17 mouse cellular contexts compared by ENCODE assay signal in genomic region chr12:16789756-16790155, GRCm38 (mm10). TPM values are rescaled to one million over a fixed set of nuclear protein-coding genes. Genes with fewer than 3 reads are reported as not detected.
DNase-seq lines count a peak whose midpoint lies in the region; ATAC-seq and TF ChIP-seq lines count a peak whose summit lies in the region.
"Had no signal": no experiment of that assay in that cellular context is flagged by ENCODE, and none has a peak within 500 bp of the region (broad histone marks: within the 10 kb centered on the region; RNA-seq: fewer than 3 reads in every experiment).

No protein-coding gene starts in this region.

- no peak for TF ChIP-seq CTCF in midbrain, postnatal 0 days (IDR thresholded peaks at IDR 0.05)

- no peak overlapping the region for H3K4me2 ChIP-seq in forebrain, embryonic 11.5 days (ENCODE audit: low read depth, low read length, severe bottlenecking)
- H3K4me2 ChIP-seq in forebrain, embryonic 13.5 days, result no peak overlapping the region
- H3K4me2 ChIP-seq in midbrain, postnatal 0 days (ENCODE audit: low read depth, low read length, poor library complexity, severe bottlenecking), result no peak overlapping the region
- no peak overlapping the region for H3K4me2 ChIP-seq in neural tube, embryonic 11.5 days (ENCODE audit: low read depth)
- H3K4me2 ChIP-seq: stomach, embryonic 15.5 days had no signal

- H3K9ac ChIP-seq in forebrain, embryonic 11.5 days (ENCODE audit: low read length), result no peak overlapping the region
- H3K9ac ChIP-seq in forebrain, embryonic 13.5 days, result no peak overlapping the region
- H3K9ac ChIP-seq in midbrain, postnatal 0 days (replicated peaks; ENCODE audit: low read length, poor library complexity, severe bottlenecking), result no peak overlapping the region
- no peak overlapping the region for H3K9ac ChIP-seq in neural tube, embryonic 11.5 days (ENCODE audit: low read length)
- H3K9ac ChIP-seq: stomach, embryonic 15.5 days had no signal

- no peaks in the 10 kb centered on the region for H3K27me3 ChIP-seq in forebrain, embryonic 11.5 days (ENCODE audit: control insufficient read depth, insufficient read depth, low read length)
- H3K27me3 ChIP-seq in forebrain, embryonic 13.5 days, result no peaks in the 10 kb centered on the region
- no peaks in the 10 kb centered on the region for H3K27me3 ChIP-seq in midbrain, embryonic 10.5 days (ENCODE audit: low read depth, poor library complexity, severe bottlenecking)
- H3K27me3 ChIP-seq in midbrain, postnatal 0 days (ENCODE audit: insufficient read depth, low read length), result no peaks in the 10 kb centered on the region
- no peaks in the 10 kb centered on the region for H3K27me3 ChIP-seq in neural tube, embryonic 11.5 days (ENCODE audit: control insufficient read depth, insufficient read depth, low read length)
- H3K27me3 ChIP-seq: stomach, embryonic 15.5 days had no signal

- WGBS in forebrain, embryonic 11.5 days, result under 1% methylated on average over 4 of the region's 4 CpGs
- 6% methylated on average over 4 of the region's 4 CpGs for WGBS in forebrain, embryonic 13.5 days
- 1% methylated on average over 4 of the region's 4 CpGs for WGBS in midbrain, embryonic 10.5 days
- WGBS in midbrain, postnatal 0 days, result 25% methylated on average over 4 of the region's 4 CpGs
- 2% methylated on average over 4 of the region's 4 CpGs for WGBS in neural tube, embryonic 11.5 days

- peak; percentile 79 for ATAC-seq in forebrain, embryonic 11.5 days (replicated peaks; ENCODE audit: low FRiP score)
- ATAC-seq in forebrain, embryonic 13.5 days, result no peak
- no peak for ATAC-seq in midbrain, postnatal 0 days (ENCODE audit: low FRiP score)
- peak; percentile 62; the same call in 1 of the 2 replicates for ATAC-seq in neural tube, embryonic 11.5 days (ENCODE audit: insufficient read depth, low FRiP score, low TSS enrichment)

- H3K36me3 ChIP-seq in forebrain, embryonic 11.5 days (ENCODE audit: control insufficient read depth, insufficient read depth, low read length), result no peaks in the 10 kb centered on the region
- no peaks in the 10 kb centered on the region for H3K36me3 ChIP-seq in forebrain, embryonic 13.5 days (ENCODE audit: poor library complexity, severe bottlenecking)
- peaks cover 49% of the 10 kb centered on the region for H3K36me3 ChIP-seq in midbrain, embryonic 10.5 days
- H3K36me3 ChIP-seq in midbrain, postnatal 0 days (ENCODE audit: insufficient read depth, low read length), result no peaks in the 10 kb centered on the region
- no peaks in the 10 kb centered on the region for H3K36me3 ChIP-seq in neural tube, embryonic 11.5 days (ENCODE audit: control insufficient read depth, insufficient read depth, low read length)
- H3K36me3 ChIP-seq: stomach, embryonic 15.5 days had no signal

- peak; percentile 69 for DNase-seq in forebrain, embryonic 11.5 days (ENCODE audit: low spot score)
- DNase-seq in midbrain, embryonic 10.5 days (ENCODE audit: low spot score), result peak; percentile 88
- DNase-seq in midbrain, postnatal 0 days (ENCODE audit: low spot score), result no peak
- peak; percentile 83 for DNase-seq in embryo, embryonic 9.5 days (ENCODE audit: extremely low spot score)
- peak; percentile 54 for DNase-seq in neural tube, embryonic 11.5 days (ENCODE audit: low spot score)
- DNase-seq in adrenal gland, postnatal 14 days, result no peak
- no peak for DNase-seq in layer of hippocampus, postnatal 10 days (ENCODE audit: low spot score in 2 of 2)
- DNase-seq: cerebellum, adult 18-20 months; gastrocnemius, postnatal 14 days; heart, postnatal 10 days; kidney, postnatal 4 days; lung, adult 18-20 months; lung, postnatal 36 days had no signal

- H3K9me3 ChIP-seq in forebrain, embryonic 11.5 days (ENCODE audit: control insufficient read depth, low read length), result no peaks in the 10 kb centered on the region
- H3K9me3 ChIP-seq in forebrain, embryonic 13.5 days (replicated peaks), result no peaks in the 10 kb centered on the region
- H3K9me3 ChIP-seq in midbrain, embryonic 10.5 days (replicated peaks), result 0 out of 2 replicates have a peak, but pooled peaks cover 3% of the 10 kb centered on the region
- H3K9me3 ChIP-seq in midbrain, postnatal 0 days (ENCODE audit: low read length), result no peaks in the 10 kb centered on the region
- H3K9me3 ChIP-seq in neural tube, embryonic 11.5 days (ENCODE audit: control insufficient read depth, low read length), result no peaks in the 10 kb centered on the region
- H3K9me3 ChIP-seq: stomach, embryonic 15.5 days had no signal

- H3K4me3 ChIP-seq in forebrain, embryonic 11.5 days (ENCODE audit: low read depth, low read length), result no peak overlapping the region
- no peak overlapping the region for H3K4me3 ChIP-seq in forebrain, embryonic 13.5 days
- peak overlapping the region; percentile 26 for H3K4me3 ChIP-seq in midbrain, embryonic 10.5 days
- H3K4me3 ChIP-seq in midbrain, postnatal 0 days (ENCODE audit: low read depth, low read length), result no peak overlapping the region
- H3K4me3 ChIP-seq in neural tube, embryonic 11.5 days (ENCODE audit: low read depth, low read length), result no peak overlapping the region
- H3K4me3 ChIP-seq: stomach, embryonic 15.5 days had no signal

- H3K27ac ChIP-seq in forebrain, embryonic 11.5 days (ENCODE audit: low read depth, low read length), result no peak overlapping the region
- no peak overlapping the region for H3K27ac ChIP-seq in forebrain, embryonic 13.5 days
- peak overlapping the region; percentile 89 for H3K27ac ChIP-seq in midbrain, embryonic 10.5 days (replicated peaks)
- no peak overlapping the region for H3K27ac ChIP-seq in midbrain, postnatal 0 days (ENCODE audit: low read depth, low read length)
- no peak overlapping the region; the same call in 1 of the 2 replicates for H3K27ac ChIP-seq in neural tube, embryonic 11.5 days (ENCODE audit: low read depth, low read length)
- H3K27ac ChIP-seq: stomach, embryonic 15.5 days had no signal

- H3K4me1 ChIP-seq in forebrain, embryonic 11.5 days (replicated peaks; ENCODE audit: control insufficient read depth, insufficient read depth, low read length), result peaks cover 6% of the 10 kb centered on the region; the same call in 1 of the 2 replicates
- peaks cover 4% of the 10 kb centered on the region; the same call in 1 of the 2 replicates for H3K4me1 ChIP-seq in forebrain, embryonic 13.5 days
- peaks cover 72% of the 10 kb centered on the region for H3K4me1 ChIP-seq in midbrain, embryonic 10.5 days
- no peaks in the 10 kb centered on the region for H3K4me1 ChIP-seq in midbrain, postnatal 0 days (ENCODE audit: insufficient read depth, low read length)
- H3K4me1 ChIP-seq in neural tube, embryonic 11.5 days (ENCODE audit: control insufficient read depth, insufficient read depth, low read length), result peaks cover 8% of the 10 kb centered on the region; the same call in 1 of the 2 replicates
- H3K4me1 ChIP-seq: stomach, embryonic 15.5 days had no signal

RNA-seq across cellular contexts. Expression of gene Greb1, which starts 10.9 kb away (rescaled TPM):
- 7.1 and 7.7 TPM in 2 replicates for polyA plus RNA-seq in forebrain, embryonic 11.5 days (2014; fragmentation: Nextera tagmentation; extraction: Ambion mirVana)
- 0.85 and 0.97 TPM in 2 replicates for polyA plus RNA-seq in forebrain, embryonic 13.5 days (2015; fragmentation: Nextera tagmentation; extraction: Ambion mirVana)
- polyA plus RNA-seq in midbrain, embryonic 10.5 days (2016; fragmentation: Nextera tagmentation; extraction: Ambion mirVana), result 24.0 and 31.0 TPM in 2 replicates
- total RNA-seq in midbrain, postnatal 0 days (2014; rRNA removed), result 1.3 and 3.7 TPM in 2 replicates
- polyA plus RNA-seq in midbrain, postnatal 0 days (2015; fragmentation: Nextera tagmentation; extraction: Ambion mirVana), result 0.39 and 0.43 TPM in 2 replicates
- polyA plus RNA-seq in neural tube, embryonic 11.5 days (2014; fragmentation: Nextera tagmentation; extraction: Ambion mirVana), result 6.6 and 10.0 TPM in 2 replicates
- 27.6 and 35.4 TPM in 2 replicates for total RNA-seq in adrenal gland, postnatal 14 days (2021)
- total RNA-seq in layer of hippocampus, postnatal 10 days (2021), result under 1 TPM; 0.57 to 0.76 TPM
- total RNA-seq: MEL; monocyte, adult 5-6 weeks had no signal

RNA-seq across cellular contexts. Expression of gene E2f6, which starts 21.0 kb away (rescaled TPM):
- polyA plus RNA-seq in forebrain, embryonic 11.5 days (2014; fragmentation: Nextera tagmentation; extraction: Ambion mirVana), result 77.4 and 89.1 TPM in 2 replicates
- 43.3 and 51.8 TPM in 2 replicates for polyA plus RNA-seq in forebrain, embryonic 13.5 days (2015; fragmentation: Nextera tagmentation; extraction: Ambion mirVana)
- 72.8 and 73.0 TPM in 2 replicates for polyA plus RNA-seq in midbrain, embryonic 10.5 days (2016; fragmentation: Nextera tagmentation; extraction: Ambion mirVana)
- total RNA-seq in midbrain, postnatal 0 days (2014; rRNA removed), result 15.8 and 23.1 TPM in 2 replicates
- polyA plus RNA-seq in midbrain, postnatal 0 days (2015; fragmentation: Nextera tagmentation; extraction: Ambion mirVana), result 17.1 and 19.3 TPM in 2 replicates
- 71.8 and 73.9 TPM in 2 replicates for polyA plus RNA-seq in neural tube, embryonic 11.5 days (2014; fragmentation: Nextera tagmentation; extraction: Ambion mirVana)
- total RNA-seq in adrenal gland, postnatal 14 days (2021), result 33.4 and 35.7 TPM in 2 replicates
- total RNA-seq in layer of hippocampus, postnatal 10 days (2021), result 10 to 100 TPM; 23.2 to 24.5 TPM

Comparison
In these comparisons a context has a peak if more than half of its experiments do, and no peak if none do; other contexts are left out.
1. ATAC-seq: peak in forebrain, embryonic 11.5 days (single experiment) and neural tube, embryonic 11.5 days (single experiment); none in forebrain, embryonic 13.5 days (single experiment) and midbrain, postnatal 0 days (single experiment).
2. DNase-seq: peak in forebrain, embryonic 11.5 days (single experiment), midbrain, embryonic 10.5 days (single experiment), embryo, embryonic 9.5 days (single experiment) and neural tube, embryonic 11.5 days (single experiment); none in midbrain, postnatal 0 days (single experiment), adrenal gland, postnatal 14 days (single experiment) and layer of hippocampus, postnatal 10 days (0 of 2).